8 mouse cellular contexts compared by ENCODE assay signal in genomic region chr8:20550054-20550778, GRCm38 (mm10).
A peak's percentile ranks its signal among the peaks of the same experiment; 100 is the strongest.
DNase-seq lines count a peak whose midpoint lies in the region; ATAC-seq lines count a peak whose summit lies in the region.
"Not testable (repeated sequence)": the region's sequence is repeated elsewhere in the genome, so short reads cannot be mapped to it uniquely, and the experiment has no call there.

No protein-coding gene starts in this region.

- intact Hi-C loops in left cerebral cortex, postnatal 36 days (cut with DNase I) = not testable (repeated sequence)

- DNase-seq in adrenal gland, adult 8-10 months = peak; percentile 98
- peak; percentile 15 for DNase-seq in embryonic facial prominence, embryonic 11.5 days (ENCODE audit: low spot score)
- DNase-seq in heart, adult 18-20 months = peak; percentile 94 to 96
- DNase-seq in kidney, adult 11 months = peak; percentile 99
- DNase-seq in left cerebral cortex, postnatal 36 days (ENCODE audit: low spot score in 2 of 2) = peak; percentile 100
- DNase-seq in midbrain, embryonic 10.5 days (ENCODE audit: low spot score) = peak; percentile 44
- peak; percentile 62 for DNase-seq in right cerebral cortex, postnatal 4 days
- DNase-seq in urinary bladder, postnatal 4 days (ENCODE audit: low spot score in 2 of 2) = peak; percentile 85 to 98

- peak overlapping the region; percentile 65; the same call in 1 of the 2 replicates for H3K27ac ChIP-seq in embryonic facial prominence, embryonic 11.5 days (replicated peaks; ENCODE audit: low read depth, low read length)
- H3K27ac ChIP-seq in midbrain, embryonic 10.5 days (replicated peaks) = peak overlapping the region; percentile 90

- H3K27me3 ChIP-seq in embryonic facial prominence, embryonic 11.5 days (ENCODE audit: control insufficient read depth, insufficient read depth, low read length); midbrain, embryonic 10.5 days (ENCODE audit: low read depth, poor library complexity, severe bottlenecking): not testable (repeated sequence)

- peak overlapping the region; percentile 90 for H3K9ac ChIP-seq in embryonic facial prominence, embryonic 11.5 days (replicated peaks; ENCODE audit: low read length)

- 11% methylated on average over 61 of the region's 64 CpGs for WGBS in embryonic facial prominence, embryonic 11.5 days
- 15% methylated on average over 63 of the region's 64 CpGs for WGBS in midbrain, embryonic 10.5 days

- not testable (repeated sequence) for H3K4me1 ChIP-seq in embryonic facial prominence, embryonic 11.5 days (ENCODE audit: control insufficient read depth, insufficient read depth, low read length); midbrain, embryonic 10.5 days

- H3K4me2 ChIP-seq in embryonic facial prominence, embryonic 11.5 days (ENCODE audit: low read depth, low read length) = peak overlapping the region; percentile 25

- peak; percentile 100 for ATAC-seq in embryonic facial prominence, embryonic 11.5 days (replicated peaks; ENCODE audit: insufficient number of reproducible peaks, low FRiP score, low TSS enrichment, low read depth)

- not testable (repeated sequence) for H3K9me3 ChIP-seq in embryonic facial prominence, embryonic 11.5 days (replicated peaks; ENCODE audit: control insufficient read depth, low read length); midbrain, embryonic 10.5 days (replicated peaks)

- H3K36me3 ChIP-seq in embryonic facial prominence, embryonic 11.5 days (replicated peaks; ENCODE audit: control insufficient read depth, insufficient read depth, low read depth, low read length); midbrain, embryonic 10.5 days: not testable (repeated sequence)

- H3K4me3 ChIP-seq in embryonic facial prominence, embryonic 11.5 days (ENCODE audit: low read depth, low read length) = peak overlapping the region; percentile 62
- peak overlapping the region; percentile 61 for H3K4me3 ChIP-seq in midbrain, embryonic 10.5 days

Comparison
In these comparisons a context has a peak if more than half of its experiments do, and no peak if none do; other contexts are left out.
1. Peak in every context shown above with its lines: DNase-seq, ATAC-seq, H3K4me3 ChIP-seq and H3K27ac ChIP-seq.
2. DNase-seq: peak in every context shown above with its lines; median percentile 100 in left cerebral cortex, postnatal 36 days; 99 in kidney, adult 11 months; 98 in adrenal gland, adult 8-10 months; 95 in heart, adult 18-20 months; 92 in urinary bladder, postnatal 4 days; 62 in right cerebral cortex, postnatal 4 days; 44 in midbrain, embryonic 10.5 days; 15 in embryonic facial prominence, embryonic 11.5 days.